Mouse (Mus musculus): ENCODE data around the gene Mybpc3. TPM values are rescaled to one million over a fixed set of nuclear protein-coding genes. Genes with fewer than 3 reads are reported as not detected.

Mybpc3 gene
- polyA plus RNA-seq, 1 experiment = not detected

- Histone ChIP-seq H3K36me3 (ENCODE audit: control insufficient read depth, insufficient read depth, low read length, poor library complexity, severe bottlenecking) (no peaks in the 10 kb centered on the region), H3K27me3 (ENCODE audit: control insufficient read depth, insufficient read depth, low read length, poor library complexity, severe bottlenecking) (no peaks in the 10 kb centered on the region), H3K9me3 (replicated peaks; ENCODE audit: control insufficient read depth, insufficient read depth, low read length, poor library complexity, severe bottlenecking) (no peaks in the 10 kb centered on the region), H3K27ac (ENCODE audit: insufficient read depth, low read length) (no peak within 1 kb of the TSS), H3K4me3 (ENCODE audit: low read depth, low read length) (no peak within 1 kb of the TSS), H3K9ac (ENCODE audit: low read depth, poor library complexity, severe bottlenecking) (no peak within 1 kb of the TSS), H3K4me1 (ENCODE audit: control insufficient read depth, insufficient read depth, low read length) (no peaks in the 10 kb centered on the region)
- TF ChIP-seq POLR2A (IDR thresholded peaks at IDR 0.05; ENCODE audit: insufficient read depth, low read length) (no peak), EP300 (IDR thresholded peaks at IDR 0.05; ENCODE audit: insufficient read depth, low read depth, low read length) (no peak), CTCF (IDR thresholded peaks at IDR 0.05; ENCODE audit: low read depth, low read length) (no peak)
Observed at GRCm38 (mm10) chr2:91081775-91082695, 35.9 kb upstream of the Mybpc3 start, which contains the start of gene Spi1. Spi1 (plus strand) TSS chr2:91082390.

- Histone ChIP-seq H3K27ac (ENCODE audit: insufficient read depth, low read length) (no peak overlapping the region), H3K9me3 (replicated peaks; ENCODE audit: control insufficient read depth, insufficient read depth, low read length, poor library complexity, severe bottlenecking) (no peaks in the 10 kb centered on the region), H3K27me3 (ENCODE audit: control insufficient read depth, insufficient read depth, low read length, poor library complexity, severe bottlenecking) (no peaks in the 10 kb centered on the region), H3K4me1 (ENCODE audit: control insufficient read depth, insufficient read depth, low read length) (no peaks in the 10 kb centered on the region), H3K9ac (ENCODE audit: low read depth, poor library complexity, severe bottlenecking) (no peak overlapping the region), H3K36me3 (ENCODE audit: control insufficient read depth, insufficient read depth, low read length, poor library complexity, severe bottlenecking) (no peaks in the 10 kb centered on the region), H3K4me3 (ENCODE audit: low read depth, low read length) (no peak overlapping the region)
- no peak for TF ChIP-seq CTCF (IDR thresholded peaks at IDR 0.05; ENCODE audit: low read depth, low read length)
- no peak for TF ChIP-seq POLR2A (IDR thresholded peaks at IDR 0.05; ENCODE audit: insufficient read depth, low read length)
- no peak for TF ChIP-seq EP300 (IDR thresholded peaks at IDR 0.05; ENCODE audit: insufficient read depth, low read depth, low read length)
Observed at GRCm38 (mm10) chr2:91082844-91083243, 35.1 kb upstream of the Mybpc3 start.

- Histone ChIP-seq H3K27ac (ENCODE audit: insufficient read depth, low read length) (no peak overlapping the region), H3K36me3 (ENCODE audit: control insufficient read depth, insufficient read depth, low read length, poor library complexity, severe bottlenecking) (no peaks in the 10 kb centered on the region), H3K9me3 (replicated peaks; ENCODE audit: control insufficient read depth, insufficient read depth, low read length, poor library complexity, severe bottlenecking) (no peaks in the 10 kb centered on the region)
Observed at GRCm38 (mm10) chr2:91083366-91083940, 34.5 kb upstream of the Mybpc3 start.

GRCm38 (mm10) chr2:91084179-91084820 lies 33.6 kb upstream of the Mybpc3 start:
- Histone ChIP-seq H3K9ac (ENCODE audit: low read depth, poor library complexity, severe bottlenecking) (no peak overlapping the region), H3K4me1 (ENCODE audit: control insufficient read depth, insufficient read depth, low read length) (no peaks in the 10 kb centered on the region), H3K27me3 (ENCODE audit: control insufficient read depth, insufficient read depth, low read length, poor library complexity, severe bottlenecking) (no peaks in the 10 kb centered on the region), H3K27ac (ENCODE audit: insufficient read depth, low read length) (no peak overlapping the region), H3K36me3 (ENCODE audit: control insufficient read depth, insufficient read depth, low read length, poor library complexity, severe bottlenecking) (no peaks in the 10 kb centered on the region), H3K9me3 (replicated peaks; ENCODE audit: control insufficient read depth, insufficient read depth, low read length, poor library complexity, severe bottlenecking) (no peaks in the 10 kb centered on the region), H3K4me3 (ENCODE audit: low read depth, low read length) (no peak overlapping the region)
- TF ChIP-seq CTCF (IDR thresholded peaks at IDR 0.05; ENCODE audit: low read depth, low read length) (no peak), EP300 (IDR thresholded peaks at IDR 0.05; ENCODE audit: insufficient read depth, low read depth, low read length) (no peak), POLR2A (IDR thresholded peaks at IDR 0.05; ENCODE audit: insufficient read depth, low read length) (no peak)

More at GRCm38 (mm10) chr2:91083366-91083940, 34.5 kb upstream of the Mybpc3 start:
- no peak overlapping the region for H3K9ac ChIP-seq (ENCODE audit: low read depth, poor library complexity, severe bottlenecking)
- no peak for TF ChIP-seq POLR2A (IDR thresholded peaks at IDR 0.05; ENCODE audit: insufficient read depth, low read length)
- no peak for TF ChIP-seq EP300 (IDR thresholded peaks at IDR 0.05; ENCODE audit: insufficient read depth, low read depth, low read length)
- no peak for TF ChIP-seq CTCF (IDR thresholded peaks at IDR 0.05; ENCODE audit: low read depth, low read length)
- H3K4me1 ChIP-seq (ENCODE audit: control insufficient read depth, insufficient read depth, low read length) = no peaks in the 10 kb centered on the region
- no peak overlapping the region for H3K4me3 ChIP-seq (ENCODE audit: low read depth, low read length)
- no peaks in the 10 kb centered on the region for H3K27me3 ChIP-seq (ENCODE audit: control insufficient read depth, insufficient read depth, low read length, poor library complexity, severe bottlenecking)

- H3K9ac ChIP-seq (ENCODE audit: low read depth, poor library complexity, severe bottlenecking) = no peak overlapping the region
- H3K36me3 ChIP-seq (ENCODE audit: control insufficient read depth, insufficient read depth, low read length, poor library complexity, severe bottlenecking) = no peaks in the 10 kb centered on the region
- H3K27ac ChIP-seq (ENCODE audit: insufficient read depth, low read length) = no peak overlapping the region
- TF ChIP-seq CTCF (IDR thresholded peaks at IDR 0.05; ENCODE audit: low read depth, low read length) (no peak), EP300 (IDR thresholded peaks at IDR 0.05; ENCODE audit: insufficient read depth, low read depth, low read length) (no peak), POLR2A (IDR thresholded peaks at IDR 0.05; ENCODE audit: insufficient read depth, low read length) (no peak)
- H3K4me3 ChIP-seq (ENCODE audit: low read depth, low read length) = no peak overlapping the region
- no peaks in the 10 kb centered on the region for H3K4me1 ChIP-seq (ENCODE audit: control insufficient read depth, insufficient read depth, low read length)
- no peaks in the 10 kb centered on the region for H3K27me3 ChIP-seq (ENCODE audit: control insufficient read depth, insufficient read depth, low read length, poor library complexity, severe bottlenecking)
- no peaks in the 10 kb centered on the region for H3K9me3 ChIP-seq (replicated peaks; ENCODE audit: control insufficient read depth, insufficient read depth, low read length, poor library complexity, severe bottlenecking)
Observed at GRCm38 (mm10) chr2:91085494-91086391, 32.2 kb upstream of the Mybpc3 start.
